In the genomic region with DNA sequence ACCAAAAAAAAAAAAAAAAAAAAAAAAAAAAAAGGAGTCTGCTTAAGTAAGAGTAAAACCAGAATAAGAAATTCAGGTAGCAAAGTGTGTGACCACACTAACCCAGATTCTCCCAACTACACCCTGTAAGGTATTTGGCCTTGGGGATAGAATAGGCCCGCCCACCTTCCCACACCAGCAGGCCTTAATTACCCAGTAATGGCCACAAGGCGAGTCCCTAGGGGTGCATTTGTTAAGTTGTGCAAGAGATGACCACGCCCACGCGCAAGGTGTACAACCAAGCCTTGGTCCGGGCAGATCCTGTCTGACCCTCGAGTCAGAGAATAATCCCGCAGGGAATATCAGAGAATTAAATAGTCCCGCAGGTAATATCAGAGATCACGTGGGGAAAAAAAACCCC, we compare ENCODE assay signal across 9 mouse cellular contexts. TPM values are rescaled to one million over a fixed set of nuclear protein-coding genes. Genes with fewer than 3 reads are reported as not detected.
DNase-seq lines count a peak whose midpoint lies in the region; ATAC-seq and TF ChIP-seq lines count a peak whose summit lies in the region.
"Had no signal": no experiment of that assay in that cellular context is flagged by ENCODE, and none has a peak within 500 bp of the region (broad histone marks: within the 10 kb centered on the region; RNA-seq: fewer than 3 reads in every experiment).

No protein-coding gene starts in this region.

- H3K4me3 ChIP-seq in embryonic facial prominence, embryonic 11.5 days (ENCODE audit: low read depth, low read length): peak overlapping the region; percentile 55
- H3K4me3 ChIP-seq in hindbrain, postnatal 0 days (ENCODE audit: low read length): peak overlapping the region; percentile 63
- peak overlapping the region; percentile 48 for H3K4me3 ChIP-seq in liver, embryonic 13.5 days (replicated peaks)
- peak overlapping the region; percentile 61 for H3K4me3 ChIP-seq in olfactory bulb, adult 2 months (ENCODE audit: insufficient read depth, low read depth, low read length)
- H3K4me3 ChIP-seq: myocyte had no signal

- peaks cover 24% of the 10 kb centered on the region for H3K27me3 ChIP-seq in embryonic facial prominence, embryonic 11.5 days (ENCODE audit: control insufficient read depth, insufficient read depth, low read length)
- no peaks in the 10 kb centered on the region for H3K27me3 ChIP-seq in hindbrain, postnatal 0 days (ENCODE audit: insufficient read depth, low read length)
- H3K27me3 ChIP-seq in liver, embryonic 13.5 days: peaks cover 41% of the 10 kb centered on the region

- peak; percentile 16 for DNase-seq in left cerebral cortex, postnatal 4 days
- DNase-seq in left cerebral cortex, adult 8-10 months (ENCODE audit: low spot score in 2 of 2): no peak
- DNase-seq in embryonic facial prominence, embryonic 11.5 days (ENCODE audit: low spot score): peak; percentile 36
- DNase-seq in hindbrain, postnatal 0 days (ENCODE audit: low spot score): peak; percentile 59
- DNase-seq in liver, embryonic 13.5 days: no peak
- no peak for DNase-seq in gastrocnemius, postnatal 25 days
- DNase-seq in left cerebral cortex, adult 11 months (ENCODE audit: low spot score): no peak

- TF ChIP-seq CTCF in hindbrain, postnatal 0 days (IDR thresholded peaks at IDR 0.05; ENCODE audit: low read depth): no peak
- TF ChIP-seq CTCF in olfactory bulb, adult 2 months (IDR thresholded peaks at IDR 0.05; ENCODE audit: insufficient read depth, low read depth, low read length): no peak

- H3K36me3 ChIP-seq in embryonic facial prominence, embryonic 11.5 days (replicated peaks; ENCODE audit: control insufficient read depth, insufficient read depth, low read depth, low read length): no peaks in the 10 kb centered on the region
- H3K36me3 ChIP-seq in hindbrain, postnatal 0 days (ENCODE audit: insufficient read depth, low read length): no peaks in the 10 kb centered on the region
- no peaks in the 10 kb centered on the region for H3K36me3 ChIP-seq in liver, embryonic 13.5 days

- WGBS in embryonic facial prominence, embryonic 11.5 days: 4% methylated on average over 10 of the region's 10 CpGs
- 7% methylated on average over 10 of the region's 10 CpGs for WGBS in hindbrain, postnatal 0 days
- WGBS in liver, embryonic 13.5 days (ENCODE audit: insufficient replicate concordance): 17% methylated on average over 10 of the region's 10 CpGs
- 5% methylated on average over 10 of the region's 10 CpGs for WGBS in olfactory bulb, adult 2 months

- H3K4me1 ChIP-seq in embryonic facial prominence, embryonic 11.5 days (ENCODE audit: control insufficient read depth, insufficient read depth, low read length): no peaks in the 10 kb centered on the region; the same call in none of the 2 replicates
- peaks cover 8% of the 10 kb centered on the region; the same call in 1 of the 2 replicates for H3K4me1 ChIP-seq in hindbrain, postnatal 0 days (ENCODE audit: insufficient read depth, low read length)
- H3K4me1 ChIP-seq in liver, embryonic 13.5 days (replicated peaks): peaks cover 7% of the 10 kb centered on the region
- H3K4me1 ChIP-seq in olfactory bulb, adult 2 months (ENCODE audit: control insufficient read depth, insufficient read depth, low read length): peaks cover 18% of the 10 kb centered on the region

- intact Hi-C loops in left cerebral cortex, postnatal 4 days (cut with DNase I): no loop called here

- H3K27ac ChIP-seq in embryonic facial prominence, embryonic 11.5 days (replicated peaks; ENCODE audit: low read depth, low read length): no peak overlapping the region
- peak overlapping the region; percentile 71; the same call in 1 of the 2 replicates for H3K27ac ChIP-seq in hindbrain, postnatal 0 days
- H3K27ac ChIP-seq in liver, embryonic 13.5 days: no peak overlapping the region
- no peak overlapping the region for H3K27ac ChIP-seq in olfactory bulb, adult 2 months (ENCODE audit: insufficient read depth, low read depth, low read length)

- peak overlapping the region; percentile 98 for H3K4me2 ChIP-seq in embryonic facial prominence, embryonic 11.5 days (ENCODE audit: low read depth, low read length)
- H3K4me2 ChIP-seq in hindbrain, postnatal 0 days (ENCODE audit: low read depth, low read length): peak overlapping the region; percentile 79
- peak overlapping the region; percentile 67 for H3K4me2 ChIP-seq in liver, embryonic 13.5 days

- H3K9ac ChIP-seq in embryonic facial prominence, embryonic 11.5 days (replicated peaks; ENCODE audit: low read length): no peak overlapping the region
- peak overlapping the region; percentile 67 for H3K9ac ChIP-seq in hindbrain, postnatal 0 days (replicated peaks; ENCODE audit: low read length)
- H3K9ac ChIP-seq in liver, embryonic 13.5 days: no peak overlapping the region

- H3K9me3 ChIP-seq in embryonic facial prominence, embryonic 11.5 days (replicated peaks; ENCODE audit: control insufficient read depth, low read length): no peaks in the 10 kb centered on the region
- no peaks in the 10 kb centered on the region for H3K9me3 ChIP-seq in hindbrain, postnatal 0 days (ENCODE audit: low read length)
- H3K9me3 ChIP-seq in liver, embryonic 13.5 days (replicated peaks): no peaks in the 10 kb centered on the region

- peak; percentile 14; the same call in 1 of the 2 replicates for ATAC-seq in embryonic facial prominence, embryonic 11.5 days (replicated peaks; ENCODE audit: insufficient number of reproducible peaks, low FRiP score, low TSS enrichment, low read depth)
- ATAC-seq in hindbrain, postnatal 0 days: peak; percentile 58
- no peak for ATAC-seq in liver, embryonic 13.5 days (ENCODE audit: low read depth)

- no peak for TF ChIP-seq POLR2A in olfactory bulb, adult 2 months (IDR thresholded peaks at IDR 0.05; ENCODE audit: insufficient read depth, low read depth, low read length)

RNA-seq across cellular contexts. Expression of gene Slc1a1, which starts 0.5 kb away (rescaled TPM):
- 10 to 100 TPM; 75.5 to 78.0 TPM for total RNA-seq in left cerebral cortex, postnatal 4 days (2021)
- total RNA-seq in left cerebral cortex, adult 8-10 months (2022): 100 to 1,000 TPM in 1 of 4 experiments, 10 to 100 TPM in 3; 98.1 to 102 (median 98.6) TPM
- polyA plus RNA-seq in embryonic facial prominence, embryonic 11.5 days (2014; fragmentation: Nextera tagmentation; extraction: Ambion mirVana): 0.79 and 0.98 TPM in 2 replicates
- total RNA-seq in hindbrain, postnatal 0 days (2014; rRNA removed): 67.3 and 75.1 TPM in 2 replicates
- 45.7 and 49.0 TPM in 2 replicates for polyA plus RNA-seq in hindbrain, postnatal 0 days (2015; fragmentation: Nextera tagmentation; extraction: Ambion mirVana)
- 0.07 TPM in 2 replicates for polyA plus RNA-seq in liver, embryonic 13.5 days (2015; fragmentation: Nextera tagmentation; extraction: Ambion mirVana)
- polyA plus RNA-seq in olfactory bulb, adult 2 months (2012; ENCODE audit: insufficient read depth, insufficient read length, low replicate concordance, missing spikeins): not detected in 2 replicates
- 1 to 10 TPM; 1.5 to 3.6 TPM for total RNA-seq in gastrocnemius, postnatal 25 days (2021)
- polyA plus RNA-seq: myocyte had no signal

Comparison
In these comparisons a context has a peak if more than half of its experiments do, and no peak if none do; other contexts are left out.
1. DNase-seq: peak in left cerebral cortex, postnatal 4 days (single experiment), embryonic facial prominence, embryonic 11.5 days (single experiment) and hindbrain, postnatal 0 days (single experiment); none in left cerebral cortex, adult 8-10 months (0 of 2), liver, embryonic 13.5 days (single experiment), gastrocnemius, postnatal 25 days (single experiment) and left cerebral cortex, adult 11 months (single experiment).
2. RNA of gene Slc1a1, which starts 0.5 kb away (total RNA-seq): 98.1 to 102 TPM in left cerebral cortex, adult 8-10 months, 75.5 to 78.0 TPM in left cerebral cortex, postnatal 4 days and 67.3 to 75.1 TPM in hindbrain, postnatal 0 days; 1.5 to 3.6 TPM in gastrocnemius, postnatal 25 days; every median in the first group is over 10 times any median in the second.
3. Peak in every context shown above with its lines, with median percentiles within 50 percentile points of each other: H3K4me2 ChIP-seq and H3K4me3 ChIP-seq.